Mouse (Mus musculus): ENCODE data around the gene Spc24.
"Not testable (repeated sequence)": the region's sequence is repeated elsewhere in the genome, so short reads cannot be mapped to it uniquely, and the experiment has no call there.

Spc24 gene

GRCm38 (mm10) chr9:21781657-21782468 lies 21.8 kb upstream of the Spc24 start:
- no peak for DNase-seq

- DNase-seq, result no peak
Observed at GRCm38 (mm10) chr9:21777726-21778125, 17.6 kb upstream of the Spc24 start.

GRCm38 (mm10) chr9:21774353-21774752 lies 14.2 kb upstream of the Spc24 start:
- DNase-seq, result no peak

GRCm38 (mm10) chr9:21773396-21773795 lies 13.3 kb upstream of the Spc24 start:
- DNase-seq, result not testable (repeated sequence)

GRCm38 (mm10) chr9:21769558-21770183 lies 9.6 kb upstream of the Spc24 start:
- DNase-seq, result no peak

- DNase-seq, result no peak
Observed at GRCm38 (mm10) chr9:21768511-21769411, 8.7 kb upstream of the Spc24 start.

- DNase-seq, result no peak
Observed at GRCm38 (mm10) chr9:21767896-21768295, 7.8 kb upstream of the Spc24 start.

GRCm38 (mm10) chr9:21764084-21764999 lies 4.2 kb upstream of the Spc24 start:
- no peak for DNase-seq

- DNase-seq, result no peak
Observed at GRCm38 (mm10) chr9:21762135-21762534, 2.0 kb upstream of the Spc24 start.

- no peak for DNase-seq
Observed at GRCm38 (mm10) chr9:21759718-21760117, 385 bp downstream of the Spc24 start.

- no peak for DNase-seq
Observed at GRCm38 (mm10) chr9:21758576-21759529, 1.2 kb downstream of the Spc24 start.

GRCm38 (mm10) chr9:21754516-21755321 lies 5.4 kb downstream of the Spc24 start:
- no peak for DNase-seq

GRCm38 (mm10) chr9:21754003-21754402 lies 6.1 kb downstream of the Spc24 start:
- no peak for DNase-seq

- no peak for DNase-seq
Observed at GRCm38 (mm10) chr9:21752252-21752792, 7.8 kb downstream of the Spc24 start.

GRCm38 (mm10) chr9:21751347-21751746 lies 8.8 kb downstream of the Spc24 start:
- no peak for DNase-seq

GRCm38 (mm10) chr9:21750370-21750769 lies 9.7 kb downstream of the Spc24 start:
- no peak for DNase-seq

GRCm38 (mm10) chr9:21749382-21750118 lies 10.6 kb downstream of the Spc24 start:
- DNase-seq, result no peak

- DNase-seq, result no peak
Observed at GRCm38 (mm10) chr9:21748491-21748890, 11.6 kb downstream of the Spc24 start.

- DNase-seq, result peak; percentile 47
Observed at GRCm38 (mm10) chr9:21748033-21748432, 12.1 kb downstream of the Spc24 start.

All from layer of hippocampus, adult 9-11 months (tissue).